Mouse (Mus musculus) layer of hippocampus, postnatal 14 days (tissue): ENCODE results near the gene Zfp2. TPM values are rescaled to one million over a fixed set of nuclear protein-coding genes. Genes with fewer than 3 reads are reported as not detected.

ENCODE experiments used
- DNase-seq, 2 experiments: peaks; one replicate each; pipeline ENCODE4 v3.0.0; 2021 to 2022; ENCODE audit warnings: low spot score in 2 of 2, mixed read lengths in 1 of 2
- total RNA-seq, 2 experiments: library from RNA; stranded (reverse); gene quantifications; 2 replicates each; pipeline ENCODE4 v1.2.3; 2021

The Zfp2 gene
- total RNA-seq, 2 experiments from 2014 or later: 16.4 to 18.0 TPM

DNA sequence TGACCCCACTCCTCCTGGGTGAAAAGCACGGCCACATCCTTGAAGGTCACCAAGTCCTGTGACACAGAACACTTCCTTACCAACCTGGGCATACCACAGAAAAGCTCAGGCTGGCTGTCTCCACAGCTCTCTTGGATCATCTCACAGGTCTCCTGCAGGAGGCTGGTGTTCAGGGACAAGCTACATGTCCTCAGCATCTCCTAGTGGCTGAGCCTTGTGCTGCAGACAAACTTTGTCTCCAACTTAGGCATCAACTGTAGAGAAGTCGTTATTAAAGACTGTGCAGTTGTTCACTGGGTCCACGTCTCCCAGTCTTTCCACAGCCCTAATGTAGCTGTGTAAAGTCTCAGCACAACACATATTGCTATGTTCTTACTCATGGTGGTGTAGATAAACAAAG lies 32.2 kb downstream of the Zfp2 start:
- DNase-seq: no peak

DNA sequence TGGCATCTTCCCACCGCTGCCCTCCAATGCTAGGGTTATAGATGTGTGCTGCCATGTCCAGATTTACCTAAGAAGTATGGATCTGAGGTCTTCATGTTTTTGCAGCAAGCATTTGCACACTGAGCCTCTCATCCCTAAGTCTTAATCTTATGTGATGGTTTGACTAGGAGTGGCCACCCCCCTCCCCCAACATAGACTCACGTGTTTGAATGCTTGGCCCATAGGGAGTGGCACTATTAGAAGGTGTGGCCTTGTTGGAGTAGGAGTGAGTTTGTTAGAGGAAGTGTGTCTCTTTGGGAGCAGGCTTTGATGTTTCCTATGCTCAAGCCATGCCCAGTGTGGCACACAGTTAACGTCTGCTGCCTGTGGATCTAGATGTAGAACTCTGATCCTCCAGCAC lies 37.3 kb downstream of the Zfp2 start:
- no peak for DNase-seq

DNA sequence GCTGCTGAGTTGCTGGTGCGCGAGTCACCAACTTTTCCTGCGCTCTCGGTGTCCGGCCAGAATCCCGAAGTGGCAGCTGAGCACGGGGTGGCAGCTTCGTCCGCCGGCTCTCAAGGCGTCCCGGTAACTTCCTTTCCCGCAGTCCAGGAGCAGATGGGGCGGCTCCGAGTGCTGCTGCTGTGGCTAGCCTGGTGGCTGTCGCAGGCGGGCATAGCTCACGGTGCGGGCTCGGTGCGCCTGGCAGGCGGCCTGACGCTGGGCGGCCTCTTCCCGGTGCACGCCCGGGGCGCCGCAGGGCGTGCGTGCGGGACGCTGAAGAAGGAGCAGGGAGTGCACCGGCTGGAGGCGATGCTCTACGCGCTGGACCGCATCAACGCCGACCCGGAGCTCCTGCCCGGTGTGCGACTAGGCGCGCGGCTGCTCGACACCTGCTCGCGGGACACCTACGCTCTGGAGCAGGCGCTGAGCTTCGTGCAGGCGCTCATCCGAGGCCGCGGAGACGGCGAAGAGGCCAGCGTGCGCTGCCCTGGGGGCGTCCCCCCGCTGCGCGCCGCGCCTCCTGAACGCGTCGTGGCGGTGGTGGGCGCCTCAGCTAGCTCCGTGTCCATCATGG lies 64.9 kb downstream of the Zfp2 start:
- no peak for DNase-seq

DNA sequence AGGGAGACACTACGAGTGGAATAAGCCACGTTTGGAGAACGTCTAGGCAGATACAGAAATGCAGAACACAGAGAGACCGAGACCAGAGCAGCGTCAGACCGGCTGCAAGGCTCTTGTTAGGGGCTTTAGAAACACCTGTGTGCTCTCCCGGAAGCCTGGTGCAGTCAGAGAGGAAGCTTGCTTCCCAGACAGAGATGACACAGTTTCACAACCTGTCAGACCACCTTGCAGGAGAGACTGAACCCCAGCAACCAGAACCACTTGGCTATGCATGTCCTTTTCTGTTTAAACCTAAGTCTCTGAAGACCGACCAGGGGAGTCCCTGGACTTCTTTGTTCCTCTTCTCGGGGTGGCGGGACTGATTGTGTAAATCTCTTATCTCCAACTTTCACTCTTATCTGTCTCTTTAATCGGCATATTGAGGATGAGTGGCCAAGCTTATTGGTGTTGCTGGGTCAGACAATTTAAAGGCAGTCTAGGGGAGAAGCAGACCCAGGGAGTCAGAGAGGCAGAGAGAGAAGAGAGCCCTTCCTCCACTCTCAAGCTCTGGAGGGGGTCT lies 65.7 kb downstream of the Zfp2 start, which contains the start of gene Grm6:
Gene Grm6, plus strand, starts transcription at position 509 of the 559 bp plus-strand sequence.
- no peak for DNase-seq

DNA sequence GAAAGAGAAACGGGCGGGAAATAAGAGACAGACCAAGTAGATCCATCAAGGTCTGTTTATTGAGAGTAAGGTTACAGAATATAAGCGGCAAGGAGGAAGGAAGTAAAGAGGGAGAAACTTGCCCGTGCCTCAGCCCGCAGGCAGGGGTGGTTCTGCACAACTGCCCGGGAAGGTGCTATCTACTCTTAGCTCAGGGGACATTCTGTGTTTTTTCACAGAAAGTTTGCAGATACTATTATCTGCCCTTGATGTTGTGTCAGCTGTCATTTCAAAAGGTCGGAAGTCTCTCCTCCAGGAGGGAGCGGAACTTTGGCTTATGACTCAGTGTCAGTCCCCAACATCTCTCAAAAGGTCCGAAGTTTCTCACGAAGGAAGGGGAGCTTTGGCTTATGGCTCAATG lies 66.7 kb downstream of the Zfp2 start:
- no peak for DNase-seq

Other genes starting within 250 kb of the Zfp2 start
- 10 to 100 TPM; 46.4 to 51.7 TPM for gene Zfp354c, start 88.4 kb downstream of the Zfp2 start, total RNA-seq
- 1 to 10 TPM; 3.1 to 4.4 TPM for gene Zfp879, start 74.6 kb downstream of the Zfp2 start, total RNA-seq
- not detected for gene Grm6, start 65.5 kb downstream of the Zfp2 start, total RNA-seq
- gene Zfp454, start 28.5 kb downstream of the Zfp2 start, total RNA-seq: 1 to 10 TPM; 6.1 to 6.5 TPM
- gene Zfp354b, start 15.5 kb upstream of the Zfp2 start, total RNA-seq: 1 to 10 TPM; 4.8 to 6.6 TPM
- not detected for gene 4933414I15Rik, start 27.6 kb upstream of the Zfp2 start, total RNA-seq
- not detected for gene Prop1, start 37.6 kb upstream of the Zfp2 start, total RNA-seq
- not detected for gene Olfr1378, start 50.4 kb upstream of the Zfp2 start, total RNA-seq
- gene Olfr1377, start 65.8 kb upstream of the Zfp2 start, total RNA-seq: not detected
- gene Olfr51, start 87.4 kb upstream of the Zfp2 start, total RNA-seq: not detected
- not detected for gene Olfr54, start 98.1 kb upstream of the Zfp2 start, total RNA-seq
- gene Olfr1375, start 131.9 kb upstream of the Zfp2 start, total RNA-seq: not detected
- gene Zfp354a, start 143.1 kb upstream of the Zfp2 start, total RNA-seq: 1 to 10 TPM; 7.7 to 9.6 TPM